Mouse (Mus musculus): ENCODE data around the gene D630003M21Rik.

Gene D630003M21Rik

DNA sequence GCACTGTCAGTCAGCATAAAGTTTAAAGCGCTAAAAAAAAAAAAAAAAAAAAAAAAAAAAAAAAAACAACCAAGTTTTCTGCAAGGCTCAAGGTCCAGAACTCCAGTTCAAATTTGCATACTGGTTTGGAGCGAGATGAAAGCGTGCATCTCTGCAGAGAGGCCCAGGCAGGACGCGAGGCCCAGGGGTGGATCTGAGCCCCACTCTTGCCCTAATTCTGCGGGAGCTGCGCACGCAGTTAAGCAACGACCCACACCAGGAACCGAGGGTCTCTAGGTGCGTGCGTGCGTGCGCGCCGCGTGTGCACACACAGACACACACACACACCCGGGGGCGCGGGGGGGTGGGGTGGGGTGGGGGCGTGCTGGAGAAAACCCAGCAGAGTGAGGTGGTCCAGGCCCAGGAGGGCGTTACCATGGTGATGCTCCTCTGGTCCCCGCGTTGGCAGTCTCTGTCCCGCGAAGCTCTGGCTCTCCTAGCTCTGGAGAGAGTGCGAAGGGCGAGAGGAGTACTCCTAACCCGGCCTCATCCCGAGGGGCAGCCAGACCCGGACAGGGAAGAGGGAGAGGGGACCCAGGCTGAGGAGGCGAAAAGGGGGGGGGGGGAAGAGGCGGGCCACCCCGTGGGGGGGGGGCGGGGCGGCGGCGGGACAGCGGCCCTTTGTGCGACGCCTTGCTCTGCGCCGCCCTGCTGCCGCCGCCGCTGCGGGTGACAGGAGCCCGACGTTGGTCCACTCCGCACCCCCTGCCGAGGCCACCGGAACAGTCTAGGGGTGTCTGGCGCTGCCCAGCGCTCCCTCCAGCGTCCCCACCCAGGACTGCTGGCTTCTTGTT, at the start of gene D630003M21Rik:
D630003M21Rik (minus strand) TSS at position 553 of the 833 bp plus-strand sequence.
- no peak for DNase-seq (ENCODE audit: low read depth, low spot score)

DNA sequence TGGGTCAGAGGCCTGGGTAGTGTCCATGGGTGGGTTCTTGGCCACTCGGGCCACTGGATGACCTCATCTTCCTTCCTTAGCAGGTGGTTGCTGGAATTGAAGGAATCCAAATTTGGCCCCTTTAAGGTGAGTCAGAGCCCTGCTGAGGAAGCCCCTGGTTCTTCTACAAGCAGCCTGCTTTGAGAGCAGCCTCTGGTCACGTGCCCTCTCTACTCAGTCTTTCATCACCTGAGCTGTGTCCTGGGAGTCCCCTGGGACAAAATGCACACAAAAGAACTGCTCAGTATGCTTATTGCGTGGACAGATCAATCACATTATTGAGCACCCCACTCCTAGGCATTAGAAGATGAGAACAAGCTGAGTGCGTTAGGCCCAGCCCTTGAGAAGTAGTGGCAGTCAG, 47.9 kb upstream of the D630003M21Rik start:
- no peak for DNase-seq (ENCODE audit: low read depth, low spot score)

DNA sequence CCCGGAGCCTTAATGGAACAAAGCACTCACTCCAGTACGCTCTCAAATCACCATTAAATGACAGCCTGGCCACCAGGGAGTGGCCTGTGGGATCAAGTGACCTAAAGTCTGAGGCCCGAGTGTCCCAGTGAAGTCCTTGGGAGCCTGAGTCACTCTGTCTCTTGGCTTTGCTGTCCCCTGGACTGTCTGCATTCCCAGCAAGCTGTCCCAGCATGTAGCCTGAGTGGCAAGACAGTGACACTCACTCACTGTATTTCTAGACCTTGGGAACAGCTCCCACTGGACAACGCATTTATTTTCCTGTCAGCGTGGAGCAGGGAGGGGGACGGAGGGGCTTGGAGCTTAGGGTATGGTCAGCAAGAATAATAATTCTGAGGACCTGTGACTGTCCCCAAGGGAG, 47.4 kb upstream of the D630003M21Rik start:
- no peak for DNase-seq (ENCODE audit: low read depth, low spot score)

DNA sequence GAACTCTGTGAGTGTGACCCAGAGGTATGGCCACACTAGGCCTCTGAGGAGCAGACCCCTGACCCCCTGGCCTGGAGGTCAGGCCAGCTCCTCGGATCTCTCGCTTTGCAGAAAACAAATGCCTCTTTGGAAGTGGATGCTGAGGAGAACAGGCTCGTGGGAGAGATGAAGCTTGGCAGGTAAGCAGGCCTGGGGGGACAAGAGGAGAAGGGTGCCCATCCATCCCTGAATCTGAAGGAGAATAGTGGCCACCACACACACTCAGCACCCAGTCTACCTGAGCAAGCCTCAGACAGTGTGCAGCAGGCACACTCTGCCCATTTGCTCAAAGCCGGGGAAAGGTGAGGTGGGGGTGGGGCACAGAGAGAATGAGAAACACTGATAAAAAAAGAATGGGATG, 46.8 kb upstream of the D630003M21Rik start:
- DNase-seq (ENCODE audit: low read depth, low spot score) = no peak

DNA sequence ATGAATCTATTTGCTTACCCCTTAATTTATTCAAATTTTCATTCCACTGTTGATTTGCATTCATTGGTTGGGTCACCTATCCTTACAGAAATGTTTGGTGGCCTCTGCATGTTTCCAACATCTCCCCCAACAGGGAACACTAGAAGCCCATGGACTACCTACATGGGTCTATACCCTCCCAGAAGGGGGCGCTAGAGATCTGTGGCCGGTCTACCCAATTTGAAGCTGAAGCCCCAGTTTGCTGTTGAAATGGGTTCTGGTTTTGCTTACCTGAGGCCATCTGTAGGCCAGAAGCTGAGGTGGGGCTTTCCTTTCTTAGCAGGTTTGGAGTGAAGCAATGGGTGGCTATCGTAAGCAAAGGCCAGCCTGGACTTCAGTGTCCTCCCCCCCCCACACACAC, 46.3 kb upstream of the D630003M21Rik start:
- no peak for DNase-seq (ENCODE audit: low read depth, low spot score)

DNA sequence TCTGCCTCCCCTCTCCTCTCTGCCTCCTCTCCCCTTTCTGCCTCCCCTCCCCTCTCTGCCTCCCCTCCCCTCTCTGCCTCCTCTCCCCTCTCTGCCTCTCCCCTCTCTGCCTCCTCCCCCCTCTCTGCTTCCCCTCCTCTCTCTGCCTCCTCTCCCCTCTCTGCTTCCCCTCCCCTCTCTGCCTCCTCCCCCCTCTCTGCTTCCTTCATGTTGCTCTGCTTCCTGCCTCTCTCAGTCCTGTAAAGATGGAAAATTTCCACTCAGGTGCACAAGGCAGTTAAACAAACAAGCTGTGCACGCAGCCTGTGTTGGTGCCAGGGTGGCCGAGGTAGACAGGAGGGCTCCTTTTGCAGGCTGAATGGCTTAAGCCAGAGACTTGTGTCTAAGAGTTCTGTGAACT, 44.6 kb upstream of the D630003M21Rik start:
- DNase-seq (ENCODE audit: low read depth, low spot score) = no peak

DNA sequence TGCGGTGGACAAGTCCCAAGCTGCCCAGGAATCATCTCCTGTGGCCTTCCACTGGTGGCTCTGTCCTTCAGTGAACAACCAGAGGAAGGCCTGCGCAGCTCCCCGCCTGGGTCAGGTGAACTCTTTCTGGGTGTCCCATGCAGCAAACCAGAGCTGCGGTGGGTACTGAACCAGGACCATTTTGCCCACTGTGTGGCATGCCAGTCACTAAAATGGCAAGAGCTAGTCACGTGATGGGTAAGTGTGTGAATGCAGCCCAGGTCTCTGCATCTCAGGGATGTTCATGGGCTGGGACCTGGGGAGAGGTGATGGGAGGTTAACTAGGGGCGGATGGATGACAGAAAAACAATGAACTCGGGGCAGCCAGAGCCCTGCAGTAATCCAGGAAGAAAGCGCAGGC, 41.0 kb upstream of the D630003M21Rik start:
- no peak for DNase-seq (ENCODE audit: low read depth, low spot score)

DNA sequence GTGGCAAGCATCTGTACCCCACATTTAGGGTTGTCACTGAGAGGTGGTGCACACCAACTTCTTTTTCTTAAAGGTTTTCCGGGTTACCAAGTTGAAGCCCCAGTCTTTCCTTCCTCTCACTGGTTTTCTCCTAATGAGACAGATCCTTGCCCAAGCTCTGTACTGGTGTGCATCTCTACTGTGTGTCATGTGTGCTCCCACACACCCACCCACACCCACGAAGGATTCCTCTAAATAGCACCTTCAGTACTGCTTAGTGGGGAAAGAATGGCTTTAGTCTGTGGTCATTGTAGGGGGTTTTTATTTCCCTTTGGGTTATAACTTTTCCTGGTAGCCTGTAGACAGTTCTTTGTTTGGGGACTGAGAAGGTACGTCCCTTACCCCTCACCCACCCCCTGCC, 35.9 kb upstream of the D630003M21Rik start:
- no peak for DNase-seq (ENCODE audit: low read depth, low spot score)

DNA sequence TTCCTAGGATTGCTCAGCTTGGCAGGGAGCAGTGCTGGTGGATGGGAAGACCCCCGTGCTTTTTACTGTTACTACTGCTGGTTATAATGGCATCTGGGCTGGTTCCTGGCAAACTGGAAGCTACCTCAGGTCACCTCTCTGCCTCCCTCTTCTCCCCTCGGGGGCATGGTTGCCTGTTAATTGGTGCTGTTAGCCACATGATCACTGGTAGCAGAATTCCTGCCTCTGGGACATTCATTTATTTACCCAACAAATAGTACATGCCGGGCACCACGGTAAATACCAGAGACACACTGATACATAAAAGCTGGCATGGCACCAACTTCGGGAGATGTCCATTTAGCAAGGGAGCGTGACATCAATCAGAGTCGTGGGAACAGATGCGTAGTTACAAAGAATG, 30.5 kb upstream of the D630003M21Rik start:
- no peak for DNase-seq (ENCODE audit: low read depth, low spot score)

DNA sequence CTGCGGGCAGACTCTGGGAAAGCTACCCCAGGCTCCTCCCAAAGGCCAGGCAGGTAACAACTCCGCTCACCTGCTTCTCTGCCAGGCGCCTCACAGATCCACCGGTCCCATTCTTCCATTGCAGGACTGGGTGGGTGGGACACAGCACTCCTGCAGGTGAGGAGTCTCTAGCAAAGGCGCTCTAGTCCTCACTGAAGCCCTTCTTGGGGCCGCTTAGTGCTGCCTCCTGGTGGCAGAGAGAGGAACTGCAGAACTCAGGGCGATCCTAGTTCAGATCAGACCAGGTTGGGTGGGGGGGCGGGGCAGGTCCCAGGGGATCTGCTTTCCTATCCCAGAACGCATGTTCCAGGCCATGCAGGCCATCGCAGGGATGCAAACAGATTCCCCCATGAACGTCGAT, 29.8 kb upstream of the D630003M21Rik start:
- no peak for DNase-seq (ENCODE audit: low read depth, low spot score)

DNA sequence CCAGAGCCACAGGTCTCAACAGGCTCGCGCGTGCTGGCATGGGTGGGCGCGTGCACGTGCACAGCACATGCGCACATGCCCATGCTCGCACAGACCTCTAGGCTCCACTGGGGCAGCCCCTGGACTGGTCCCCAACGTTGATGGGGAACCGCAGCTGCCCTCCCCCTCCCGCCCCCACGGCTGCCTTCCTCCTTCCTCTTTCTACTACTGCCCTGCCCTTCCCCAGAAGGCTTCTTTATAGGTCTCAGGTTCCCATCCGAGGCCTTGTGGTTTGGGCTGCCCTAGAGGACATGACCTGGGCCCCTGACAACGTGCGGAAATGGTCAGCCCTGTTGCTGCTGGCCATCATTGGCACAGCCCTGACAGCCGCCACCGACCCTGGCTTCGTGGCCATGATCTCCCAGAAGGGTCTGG, 29.0 kb upstream of the D630003M21Rik start, which contains the start of gene Bpi:
Bpi (plus strand) TSS at position 90 of the 414 bp plus-strand sequence.
- DNase-seq (ENCODE audit: low read depth, low spot score) = no peak

DNA sequence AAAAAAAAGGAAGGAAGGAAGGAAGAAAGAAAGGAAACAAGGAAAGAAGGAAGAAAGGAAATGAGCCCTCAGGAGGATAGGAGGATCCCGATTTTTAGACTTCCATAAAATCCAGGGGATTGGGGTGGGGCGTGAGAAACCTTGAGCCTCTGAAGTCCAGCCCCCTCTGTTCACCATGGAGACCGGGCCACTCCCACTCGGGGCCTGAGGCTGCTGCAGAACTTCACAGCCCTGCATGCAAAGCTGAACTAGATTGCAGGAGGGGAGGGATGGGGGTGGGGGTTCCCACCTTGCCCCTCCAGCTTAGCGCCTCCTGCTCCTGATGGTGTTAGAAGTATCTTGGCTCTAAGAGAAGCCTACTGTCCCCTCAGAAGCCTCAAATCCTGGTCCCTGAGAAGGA, 27.9 kb upstream of the D630003M21Rik start:
- no peak for DNase-seq (ENCODE audit: low read depth, low spot score)

DNA sequence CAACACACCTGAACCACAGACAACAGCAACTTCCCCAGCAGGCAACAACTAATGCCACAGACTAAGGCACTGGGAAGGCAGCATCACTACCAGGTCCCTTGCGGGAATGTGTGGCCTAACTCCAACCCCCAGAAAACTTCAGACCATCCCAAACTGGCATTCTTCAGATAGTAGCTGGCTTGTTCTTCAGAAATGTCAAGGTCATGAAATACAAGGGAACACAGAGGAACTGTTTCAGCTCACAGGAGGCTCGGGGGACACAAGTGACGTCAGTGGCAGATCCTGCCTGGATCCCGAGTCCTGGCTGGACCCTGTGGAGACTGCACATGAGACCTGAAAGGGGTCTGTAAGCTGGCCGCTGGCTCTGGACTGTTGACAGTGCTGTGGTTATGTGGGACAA, 24.8 kb upstream of the D630003M21Rik start:
- no peak for DNase-seq (ENCODE audit: low read depth, low spot score)

DNA sequence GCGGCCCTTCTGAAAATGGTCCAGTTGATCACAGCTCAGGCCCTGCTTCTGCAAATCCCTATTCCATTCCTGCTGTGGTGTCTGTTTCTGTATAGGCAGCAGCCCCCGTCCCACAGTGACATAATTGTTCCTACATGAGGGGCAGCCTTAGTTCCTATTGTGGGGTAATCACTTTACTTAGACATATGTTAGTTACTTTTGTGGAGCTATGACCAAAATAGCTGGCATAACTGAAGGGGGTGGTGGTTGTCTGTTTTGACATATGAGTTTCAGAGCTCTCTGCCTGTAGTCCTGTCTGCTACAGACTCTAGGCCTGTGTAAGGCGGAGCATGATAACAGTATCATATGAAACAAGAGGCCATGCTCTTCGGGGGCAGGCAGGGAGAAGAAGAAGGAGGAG, 21.5 kb upstream of the D630003M21Rik start:
- DNase-seq (ENCODE audit: low read depth, low spot score) = no peak

DNA sequence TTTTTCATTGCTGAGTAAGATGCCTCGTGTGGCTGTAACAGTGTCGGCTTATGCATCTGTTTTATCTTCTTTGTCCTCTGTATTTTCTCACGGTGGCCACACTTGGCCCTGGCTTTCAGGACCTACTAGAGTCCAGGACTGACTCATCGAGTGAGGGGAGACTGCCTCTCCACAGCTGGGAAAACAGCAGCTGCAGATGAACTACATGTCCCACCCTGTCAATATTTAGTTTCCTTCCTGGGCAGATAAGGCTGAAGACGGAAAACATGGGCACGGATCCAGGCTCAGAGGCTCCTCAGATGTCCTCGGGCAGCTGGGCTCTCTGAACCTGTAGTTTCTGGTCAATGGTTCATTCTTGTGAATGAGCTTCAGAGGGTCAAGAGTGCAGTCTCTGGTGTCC, 19.3 kb upstream of the D630003M21Rik start:
- no peak for DNase-seq (ENCODE audit: low read depth, low spot score)

DNA sequence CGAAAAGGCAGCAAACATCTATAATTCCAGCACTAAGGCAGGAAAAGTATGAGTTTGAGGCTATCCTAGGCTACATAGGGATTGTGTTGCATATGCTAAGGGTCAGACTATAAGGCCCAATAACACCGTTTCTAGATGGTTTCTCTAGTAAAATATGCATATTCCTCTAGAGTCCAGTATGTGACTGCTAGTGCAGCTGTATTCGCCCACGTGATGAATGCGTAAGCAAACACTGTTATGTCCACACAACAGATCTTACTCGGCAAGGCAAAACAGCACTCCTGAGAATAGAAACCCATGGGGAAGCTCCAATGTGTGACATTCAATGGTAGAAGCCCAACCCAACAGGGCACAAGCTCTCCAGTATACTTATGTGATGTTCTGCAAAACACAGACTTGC, 18.8 kb upstream of the D630003M21Rik start:
- no peak for DNase-seq (ENCODE audit: low read depth, low spot score)

DNA sequence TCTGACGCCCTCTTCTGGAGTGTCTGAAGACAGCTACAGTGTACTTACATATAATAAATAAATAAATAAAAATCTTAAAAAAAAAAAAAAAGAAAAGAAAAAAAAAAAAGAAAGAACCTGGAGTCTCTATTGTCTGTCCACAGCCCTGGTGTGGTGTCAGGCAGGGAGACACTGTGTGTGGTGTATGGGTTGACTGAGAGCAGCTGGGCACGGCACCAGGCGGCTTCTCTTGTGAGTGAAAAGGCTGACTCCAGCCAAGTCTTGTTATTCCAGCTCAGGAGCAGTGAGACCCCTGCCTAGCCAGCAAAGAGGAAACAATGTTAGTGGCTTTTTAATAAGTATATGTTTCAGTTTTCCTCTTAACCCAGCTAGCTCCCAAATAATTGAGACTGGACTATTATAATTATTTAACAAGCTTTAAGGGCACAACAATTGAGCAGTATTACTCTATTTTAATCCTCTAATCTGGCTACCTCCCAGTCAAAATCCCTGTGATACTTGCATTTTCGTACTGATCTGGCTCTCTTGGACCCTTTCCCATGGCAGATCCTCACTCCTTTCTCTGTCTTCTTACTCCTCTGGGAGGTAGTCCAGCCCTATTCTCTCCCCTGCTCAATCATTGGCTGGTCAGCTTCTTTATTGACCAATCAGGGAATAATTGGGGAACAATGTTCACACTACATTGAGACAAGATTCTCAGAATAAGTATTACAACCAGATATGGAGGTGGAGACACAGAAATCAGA, 16.2 kb upstream of the D630003M21Rik start:
- DNase-seq (ENCODE audit: low read depth, low spot score) = no peak

DNA sequence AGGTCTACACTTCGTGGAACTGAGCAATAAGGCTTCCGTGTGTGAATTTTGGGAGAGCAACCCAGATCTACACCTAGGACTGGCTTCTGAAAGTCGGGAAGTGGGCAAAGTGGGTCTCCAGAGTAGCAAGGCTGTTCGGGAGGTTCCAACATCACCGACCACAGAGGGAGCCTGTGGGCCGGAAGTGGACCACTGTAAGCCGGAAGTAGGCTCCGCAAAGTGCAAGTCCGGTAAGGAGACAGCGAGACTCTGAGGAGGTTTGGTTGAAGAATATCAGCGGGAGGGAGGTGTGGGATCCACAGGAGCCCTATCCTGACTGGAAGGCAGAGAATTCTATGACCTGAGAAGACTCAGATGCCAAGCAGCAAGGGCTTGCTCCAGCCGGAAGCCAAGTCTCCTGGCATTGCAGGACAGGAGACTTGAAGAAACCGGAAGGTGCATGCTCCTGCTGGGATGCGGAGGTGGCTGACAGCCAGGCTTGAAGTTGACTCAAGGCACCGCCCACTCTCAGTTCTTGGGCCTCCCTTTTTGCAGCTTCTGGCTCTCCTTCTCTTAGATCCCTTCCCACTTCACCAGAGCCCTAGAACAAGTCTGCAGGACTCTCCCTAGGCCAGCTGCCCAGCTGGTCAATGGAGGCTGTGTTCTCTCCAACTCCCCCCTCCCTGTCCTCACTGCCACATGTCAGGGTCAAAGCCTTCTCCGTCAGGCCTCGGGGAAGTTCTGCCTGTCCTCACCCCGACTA, 14.3 kb upstream of the D630003M21Rik start:
- DNase-seq (ENCODE audit: low read depth, low spot score) = no peak

DNA sequence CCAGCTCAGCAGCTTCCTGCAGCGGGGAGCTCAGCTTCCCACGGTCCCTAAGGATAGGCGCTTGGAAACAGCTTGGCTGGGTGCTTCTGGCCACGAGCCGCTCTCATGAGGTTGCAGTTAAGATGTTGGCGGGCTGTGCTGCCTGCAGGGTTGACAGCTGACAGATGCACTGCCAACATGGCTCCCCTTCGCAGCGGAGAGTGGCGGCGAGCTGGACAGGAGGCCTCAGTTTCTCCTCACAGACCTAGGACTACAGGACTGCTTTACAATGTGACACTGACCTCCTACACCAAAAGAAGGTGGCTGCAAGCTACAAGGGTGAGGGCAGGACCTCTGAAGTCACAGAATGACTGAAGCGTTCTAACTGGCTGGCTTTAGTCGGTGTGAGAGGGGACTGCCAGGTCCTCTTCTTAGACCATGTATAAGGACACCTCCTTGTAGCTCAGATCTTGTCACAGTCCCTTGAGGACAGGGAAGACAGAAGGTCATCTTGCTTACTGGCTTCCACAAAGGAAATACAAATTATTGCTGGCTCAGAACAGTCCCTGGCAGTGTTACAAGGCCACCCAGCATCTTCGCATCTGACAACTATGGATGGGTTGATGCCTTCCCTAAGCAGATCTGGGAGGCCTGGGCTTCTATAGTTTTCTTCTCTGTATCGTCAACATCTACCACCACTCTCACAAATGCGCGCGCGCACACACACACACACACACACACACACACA, 13.3 kb upstream of the D630003M21Rik start:
- no peak for DNase-seq (ENCODE audit: low read depth, low spot score)

DNA sequence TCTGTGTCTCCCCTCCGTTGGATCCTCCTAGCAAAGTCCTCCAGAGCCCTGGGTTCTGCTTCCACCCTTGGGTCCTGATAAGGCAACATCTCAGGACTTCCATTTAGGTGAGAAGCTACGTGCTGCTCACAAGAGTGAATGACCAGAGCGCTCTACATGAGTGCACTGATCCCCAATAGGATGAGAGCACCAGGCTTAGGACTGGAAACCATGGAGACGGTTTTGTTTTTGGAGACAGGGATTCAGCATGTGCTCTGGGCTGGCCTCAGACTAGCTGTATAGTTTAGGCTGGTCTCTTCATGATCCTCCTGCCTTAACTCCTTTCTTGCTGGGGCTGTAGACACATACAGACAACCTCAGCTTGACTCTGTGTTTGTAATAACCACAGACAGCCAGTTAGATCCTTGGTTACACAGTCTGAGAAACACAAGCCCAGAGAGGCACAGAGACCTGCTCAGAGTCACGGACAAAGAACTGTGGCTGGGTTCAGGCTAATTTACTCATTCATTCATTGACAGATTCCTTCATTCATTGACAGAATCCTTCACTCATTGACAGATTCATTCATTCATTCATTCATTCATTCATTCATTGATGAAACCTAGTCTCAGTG, 12.2 kb upstream of the D630003M21Rik start:
- no peak for DNase-seq (ENCODE audit: low read depth, low spot score)

DNA sequence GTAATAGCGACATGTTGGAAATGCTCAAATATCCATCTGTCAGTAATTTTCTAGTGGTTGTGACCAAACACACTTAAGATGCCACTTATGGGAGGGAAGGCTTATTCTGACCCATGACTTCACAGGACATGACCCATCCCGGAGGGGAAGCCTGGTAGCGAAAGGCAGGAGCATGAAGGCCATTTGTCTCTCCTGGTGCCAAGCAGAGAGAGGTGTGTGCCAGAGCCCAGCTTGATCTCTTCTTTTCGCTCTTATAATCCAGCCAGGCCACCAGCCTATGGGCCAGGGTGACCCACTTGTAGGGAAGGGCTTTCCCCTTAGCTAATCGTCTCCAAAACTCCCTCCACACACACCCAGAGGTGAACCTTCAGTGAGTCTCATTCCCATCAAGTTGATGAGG, 9.1 kb upstream of the D630003M21Rik start:
- DNase-seq (ENCODE audit: low read depth, low spot score) = no peak
